Mouse (Mus musculus) left cerebral cortex, postnatal 14 days (tissue): ENCODE results near the gene Maml3. TPM values are rescaled to one million over a fixed set of nuclear protein-coding genes. Genes with fewer than 3 reads are reported as not detected.

ENCODE experiments used
- DNase-seq, 2 experiments: peaks; one replicate each; pipeline ENCODE4 v3.0.0; 2021 to 2022; ENCODE audit warnings: low spot score in 2 of 2, mixed read lengths in 1 of 2
- intact Hi-C: fragments of 180-260 bp; cut with DNase I; formaldehyde crosslinking; loops from one replicate; pipeline ENCODE4 v1.15.1; 2025
- total RNA-seq, 2 experiments: library from RNA; stranded (reverse); gene quantifications; 2 replicates each; pipeline ENCODE4 v1.2.3; 2021

Gene Maml3
- total RNA-seq, 2 experiments from 2014 or later = 8.2 to 9.7 TPM

DNA sequence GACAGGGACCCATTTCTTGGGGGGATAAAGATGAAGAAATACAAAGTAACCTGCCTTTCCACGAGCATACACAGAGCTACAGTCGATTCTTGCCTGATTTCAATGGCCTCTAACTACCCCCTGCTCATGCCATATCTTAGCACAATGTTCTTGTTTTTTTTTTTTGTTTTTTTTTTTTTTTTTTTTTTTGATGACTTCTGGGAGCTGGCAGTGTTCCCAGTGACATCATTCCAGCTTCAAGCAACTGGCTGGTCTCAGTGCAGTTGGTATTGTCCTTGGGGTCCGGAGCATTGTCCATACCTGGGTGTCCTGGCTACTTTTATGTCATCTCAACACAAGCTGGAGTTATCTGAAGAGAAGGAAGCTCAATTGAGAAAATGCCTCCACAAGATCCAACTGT, 429.9 kb downstream of the Maml3 start:
- DNase-seq = no peak
- intact Hi-C loops = no loop called here

DNA sequence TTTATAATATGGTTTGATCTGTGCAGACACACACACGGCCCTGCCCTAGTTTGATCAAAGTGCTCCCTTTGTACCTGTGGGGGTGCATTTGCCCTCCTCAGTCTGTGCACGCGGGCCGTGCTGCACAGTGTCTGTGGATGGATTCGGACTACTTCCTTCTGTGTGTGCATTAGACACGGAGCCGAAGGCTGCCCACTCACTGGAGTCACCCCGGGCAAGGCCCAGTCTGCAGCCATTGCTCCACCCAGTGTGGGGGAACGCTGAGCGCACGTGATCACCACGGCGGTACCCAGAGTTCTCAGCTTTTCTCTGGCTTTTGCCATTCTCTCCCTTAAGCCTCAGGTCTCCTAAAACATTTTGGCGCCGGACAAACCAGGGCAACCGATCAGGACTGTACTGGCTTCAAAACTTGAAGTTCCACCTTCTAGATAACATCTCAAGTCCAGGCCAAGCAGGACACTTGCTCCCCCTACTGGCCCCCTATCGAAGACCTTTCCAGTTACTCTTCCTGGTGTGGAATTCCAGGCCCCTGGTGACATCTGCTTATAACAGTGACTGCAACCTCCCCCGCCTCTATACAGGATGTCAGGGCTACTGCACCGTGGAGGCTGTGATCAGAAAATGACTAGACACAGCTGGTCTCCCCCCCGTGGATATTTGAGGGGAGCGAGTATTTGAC, 431.3 kb downstream of the Maml3 start:
- peak in 1 of 2 experiments; percentile 34 for DNase-seq
- intact Hi-C loops = no loop called here

- intact Hi-C loops = no loop called here
- no peak for DNase-seq
Observed at GRCm38 (mm10) chr3:51672631-51673030, 432.2 kb downstream of the Maml3 start.

GRCm38 (mm10) chr3:51671071-51671469, 433.8 kb downstream of the Maml3 start:
- no peak for DNase-seq
- intact Hi-C loops = no loop called here

DNA sequence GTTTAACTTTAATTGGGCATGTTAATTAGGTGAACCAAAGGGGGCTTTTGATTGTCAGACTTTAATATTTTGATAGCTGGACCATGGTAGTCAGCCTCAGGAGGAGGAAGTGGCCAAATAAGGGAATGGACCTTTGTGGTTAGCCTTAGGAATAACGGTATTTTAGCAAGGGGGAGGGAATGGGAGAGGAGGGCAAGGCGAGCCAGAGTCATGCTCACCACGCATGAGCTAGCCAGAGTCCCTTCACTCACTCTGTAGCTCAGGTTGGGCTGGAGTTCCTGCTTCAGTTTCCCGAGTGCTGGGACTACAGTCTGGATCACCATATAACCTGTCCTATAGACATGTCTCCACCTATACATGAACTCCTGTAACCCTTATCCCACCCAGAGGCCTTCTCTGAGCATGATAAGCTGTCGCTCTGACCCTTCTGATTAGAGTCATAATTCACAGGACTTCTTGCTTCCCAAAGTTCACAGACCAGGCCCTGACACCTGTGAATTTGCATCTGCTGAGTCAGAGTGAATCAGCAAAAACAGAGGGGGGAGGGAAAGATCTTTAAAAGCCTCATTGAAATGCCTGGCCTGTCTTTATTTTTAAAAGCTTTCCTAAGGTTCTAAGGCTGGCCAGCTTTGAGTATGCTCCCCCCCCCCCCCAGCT, 434.3 kb downstream of the Maml3 start:
- intact Hi-C loops = no loop called here
- DNase-seq = no peak

GRCm38 (mm10) chr3:51668607-51669006, 436.3 kb downstream of the Maml3 start:
- DNase-seq = no peak
- intact Hi-C loops = no loop called here

DNA sequence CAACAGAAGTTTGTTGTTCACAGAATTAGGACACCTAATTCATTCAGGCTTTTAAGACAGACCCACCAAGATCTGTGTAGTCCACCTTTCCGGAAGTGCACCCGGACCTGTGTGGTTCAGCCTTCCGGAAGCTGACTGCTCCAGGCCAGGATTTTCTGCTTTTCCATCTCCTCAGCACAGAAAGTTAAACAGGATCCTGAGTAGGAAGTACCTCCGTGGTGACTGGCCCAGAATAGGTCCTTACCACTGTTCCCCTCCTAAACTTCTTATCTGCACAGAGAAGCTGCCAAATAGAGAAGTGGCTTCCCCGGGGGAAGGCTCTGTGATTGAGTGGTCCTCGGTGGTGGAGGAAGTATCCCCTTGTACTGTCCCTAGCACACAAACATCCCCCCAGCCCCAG, 442.3 kb downstream of the Maml3 start:
- intact Hi-C loops = no loop called here
- DNase-seq = no peak

- DNase-seq = no peak
- intact Hi-C loops = no loop called here
Observed at GRCm38 (mm10) chr3:51661880-51662550, 442.9 kb downstream of the Maml3 start.

- intact Hi-C loops = no loop called here
- DNase-seq = no peak
Observed at GRCm38 (mm10) chr3:51661376-51661775, 443.5 kb downstream of the Maml3 start.

DNA sequence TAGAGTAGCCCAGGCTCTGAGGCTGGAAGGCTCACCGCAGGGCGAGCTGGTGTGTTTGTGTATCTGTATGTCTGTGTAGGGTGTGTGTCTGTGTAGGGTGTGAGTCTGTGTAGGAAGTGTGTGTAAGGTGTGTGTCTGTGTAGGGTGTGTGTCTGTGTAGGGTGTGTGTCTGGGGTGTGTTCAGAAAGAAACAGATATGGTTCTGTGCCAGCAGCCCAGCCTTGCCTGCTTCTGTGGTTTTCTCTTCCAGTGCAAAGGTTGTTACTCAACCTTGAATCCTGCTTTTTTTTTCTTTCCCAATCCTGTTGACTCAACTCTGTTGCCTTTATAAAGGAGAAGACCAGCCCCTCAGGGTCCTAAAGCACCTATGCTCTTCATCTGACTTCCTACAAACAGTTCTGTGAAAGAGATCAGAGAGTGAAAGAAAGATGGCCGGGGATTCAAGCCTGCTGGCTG, 444.0 kb downstream of the Maml3 start:
- no peak for DNase-seq
- intact Hi-C loops = no loop called here

- no peak for DNase-seq
Observed at GRCm38 (mm10) chr3:51660060-51660459, 444.8 kb downstream of the Maml3 start, which contains the start of gene Mgst2. Gene Mgst2 (plus strand): TSS chr3:51660360.

DNA sequence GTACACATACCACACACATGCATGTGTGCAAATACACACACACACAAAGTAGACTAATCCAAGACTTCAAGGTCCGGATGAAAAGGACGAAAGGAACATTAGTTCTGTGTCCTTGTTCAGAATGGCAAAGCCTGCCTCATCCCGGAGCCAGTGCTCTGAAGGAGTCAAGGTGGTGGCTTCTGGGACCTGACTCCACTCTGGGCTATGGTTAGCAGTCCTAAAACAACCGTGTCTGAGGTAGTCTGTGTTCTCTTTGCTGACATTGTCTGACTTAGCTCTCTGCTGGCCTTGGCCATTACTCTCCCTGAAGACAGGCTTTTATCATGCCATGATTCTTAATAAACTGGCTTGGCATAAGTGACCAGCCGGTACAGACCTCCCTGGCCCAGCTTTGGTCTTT, 445.5 kb downstream of the Maml3 start:
- no peak for DNase-seq
- intact Hi-C loops = no loop called here

More at GRCm38 (mm10) chr3:51660060-51660459, 444.8 kb downstream of the Maml3 start, which contains the start of gene Mgst2:
- intact Hi-C loops = no loop called here

DNA sequence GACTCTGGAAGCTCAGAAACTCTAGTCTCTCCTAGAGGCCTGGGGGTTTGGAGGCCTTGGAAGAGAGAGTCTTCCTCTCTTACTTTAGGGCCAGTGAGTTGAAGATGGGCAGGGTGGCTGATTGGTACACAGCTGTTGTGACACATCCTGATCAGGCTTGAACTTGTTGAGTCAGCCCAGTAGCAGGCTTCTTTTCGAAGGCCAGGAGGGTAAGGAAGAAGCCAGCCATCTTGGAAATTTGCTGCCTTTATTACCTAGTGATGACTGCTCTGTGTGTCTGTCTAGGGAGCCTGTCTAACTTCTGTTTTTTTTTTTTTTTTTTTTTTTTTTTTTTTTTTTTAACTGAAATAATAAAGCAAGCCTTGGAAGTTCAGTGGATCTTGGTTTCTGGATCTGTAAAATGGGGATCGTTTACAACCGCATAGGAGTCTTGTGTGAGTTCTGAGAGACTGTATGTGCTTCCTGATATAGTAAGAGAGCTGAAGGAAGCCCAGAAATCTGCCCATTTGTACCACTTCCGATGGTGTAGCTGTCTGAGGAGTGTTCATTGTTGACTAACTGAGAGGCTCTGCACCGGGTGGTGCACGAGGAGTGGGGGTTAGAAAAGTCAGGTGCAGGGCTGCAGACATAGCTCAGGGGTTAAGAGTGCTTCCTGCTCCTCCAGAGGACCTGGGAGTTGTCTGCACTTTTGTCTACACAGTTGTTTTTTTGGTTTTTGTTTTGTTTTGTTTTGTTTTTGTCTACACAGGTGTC, 450.4 kb downstream of the Maml3 start:
- intact Hi-C loops = loop anchor here (5.0 kb wide), 2 partner anchors 543 to 588 kb away; no protein-coding TSS in a partner anchor
- no peak for DNase-seq

DNA sequence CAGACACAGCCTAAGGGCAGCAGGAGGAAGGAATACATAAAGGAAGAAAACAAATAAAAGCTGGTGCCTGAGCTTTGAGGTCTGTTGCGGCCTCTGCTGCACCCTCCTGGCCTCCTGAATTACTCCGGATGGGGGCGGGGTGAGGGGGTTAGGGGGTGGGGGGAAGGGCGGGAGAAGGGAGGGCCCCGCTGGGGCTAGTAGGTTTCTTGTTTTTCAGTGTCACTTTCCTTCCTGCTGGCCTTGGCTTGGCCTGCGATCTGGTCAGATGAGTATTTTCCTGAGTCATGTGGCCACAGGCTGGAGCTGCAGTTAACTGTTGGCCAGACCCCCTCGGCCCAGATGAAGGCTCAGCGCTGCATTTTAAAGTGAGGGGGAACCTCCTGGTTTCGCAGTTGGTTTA, 452.2 kb downstream of the Maml3 start:
- intact Hi-C loops = loop anchor here (5.0 kb wide), 2 partner anchors 545 to 590 kb away; no protein-coding TSS in a partner anchor
- DNase-seq = no peak

DNA sequence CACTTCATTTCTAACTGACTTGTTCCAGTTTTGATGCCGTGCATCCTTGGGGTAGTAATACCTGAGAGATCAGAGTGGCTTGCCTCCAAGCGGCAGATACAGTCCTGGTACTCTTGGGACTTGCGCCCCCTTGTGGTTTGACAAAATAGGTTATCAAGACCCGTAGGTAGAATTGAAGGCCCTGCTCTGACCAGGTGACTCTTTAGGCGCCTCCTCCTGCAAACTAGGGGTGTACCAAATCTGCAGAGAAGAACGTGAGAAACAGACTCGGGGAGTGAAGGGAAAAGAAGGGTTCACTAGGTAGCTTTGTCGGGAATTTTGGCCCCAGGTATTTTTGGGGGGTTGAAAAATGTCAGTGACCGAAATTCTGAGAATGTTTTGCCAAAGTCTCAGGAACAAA, 452.6 kb downstream of the Maml3 start:
- DNase-seq = peak; percentile 84 to 85
- intact Hi-C loops = loop anchor here (5.0 kb wide), 2 partner anchors 545 to 590 kb away; no protein-coding TSS in a partner anchor

DNA sequence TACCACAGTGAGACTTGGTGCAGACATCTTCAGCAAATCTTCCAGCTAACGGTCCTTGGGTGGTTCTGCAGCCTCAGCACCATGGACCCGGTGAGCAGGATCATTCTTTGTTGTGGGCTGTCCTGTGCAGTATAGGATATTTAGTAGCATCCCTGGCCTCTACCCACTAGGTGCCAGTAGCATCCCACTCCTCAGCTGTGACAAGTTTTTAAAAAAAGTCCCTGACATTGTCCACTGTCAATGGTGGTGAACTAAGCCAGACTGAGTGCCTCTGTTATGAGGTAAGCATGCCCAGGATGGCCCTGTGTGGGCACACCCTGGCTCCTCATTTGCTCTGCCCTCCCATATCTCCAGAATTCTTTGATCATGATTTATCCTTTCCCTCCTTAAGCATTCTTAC, 453.7 kb downstream of the Maml3 start:
- intact Hi-C loops = loop anchor here (5.0 kb wide), 2 partner anchors 546 to 591 kb away; no protein-coding TSS in a partner anchor
- no peak for DNase-seq

GRCm38 (mm10) chr3:51649986-51650385, 454.9 kb downstream of the Maml3 start:
- intact Hi-C loops = loop anchor here (2.0 to 5.0 kb wide), 3 partner anchors 139 to 592 kb away; no protein-coding TSS in a partner anchor
- no peak for DNase-seq

DNA sequence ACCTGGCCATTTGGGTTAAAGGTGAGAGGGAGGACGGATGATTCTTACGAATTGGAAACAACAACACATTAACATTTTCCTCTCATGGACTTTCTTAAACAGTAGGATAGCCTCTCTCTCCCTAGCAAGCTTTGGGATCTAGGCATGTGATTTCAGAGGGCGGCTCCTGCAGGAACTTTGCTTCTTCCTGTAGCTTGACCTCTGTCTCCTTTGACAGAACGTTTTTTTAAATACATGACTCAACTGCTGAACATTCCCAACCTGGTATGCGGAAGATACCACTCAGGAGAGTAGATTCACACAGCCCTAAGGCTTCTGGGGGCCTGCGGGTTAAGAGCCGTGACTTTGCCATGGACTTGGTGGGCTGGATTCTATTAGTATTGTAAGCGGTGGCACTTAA, 455.4 kb downstream of the Maml3 start:
- intact Hi-C loops = loop anchor here (2.0 kb wide), 1 partner anchor 139 kb away; no protein-coding TSS in a partner anchor
- DNase-seq = no peak

- intact Hi-C loops = loop anchor here (1.0 to 2.0 kb wide), 2 partner anchors 65 to 137 kb away; no protein-coding TSS in a partner anchor
- peak; percentile 86 to 90 for DNase-seq
Observed at GRCm38 (mm10) chr3:51648037-51648664, 456.7 kb downstream of the Maml3 start.
